Mouse (Mus musculus) embryonic facial prominence, embryonic 11.5 days (tissue): Measurements from ENCODE around the gene Zfp128. TPM values are rescaled to one million over a fixed set of nuclear protein-coding genes. Genes with fewer than 3 reads are reported as not detected.

ENCODE experiments used
- polyA plus RNA-seq: library from polyadenylated mRNA; unstranded; fragments of >200 nt; fragmentation: Nextera tagmentation; extraction: Ambion mirVana; gene quantifications from 2 replicates; pipeline ENCODE4 v1.2.1, GENCODE M21; 2014

The Zfp128 gene
- polyA plus RNA-seq, 1 experiment from 2014 or later = 6.5 TPM

Other genes with a start within 250 kb of the Zfp128 start
- not detected in 2 replicates for gene Vmn2r54, start 240.9 kb upstream of the Zfp128 start, polyA plus RNA-seq
- gene Vmn2r55, start 196.2 kb upstream of the Zfp128 start, polyA plus RNA-seq = not detected in 2 replicates
- gene Vmn2r56, start 146.2 kb upstream of the Zfp128 start, polyA plus RNA-seq = not detected in 2 replicates
- gene Zscan18, start 77.5 kb upstream of the Zfp128 start, polyA plus RNA-seq = 15.1 and 18.6 TPM in 2 replicates
- gene Zfp329, start 62.3 kb upstream of the Zfp128 start, polyA plus RNA-seq = 15.9 and 18.6 TPM in 2 replicates
- 37.6 and 39.0 TPM in 2 replicates for gene Zfp110, start 46.4 kb upstream of the Zfp128 start, polyA plus RNA-seq
- 26.4 and 27.5 TPM in 2 replicates for gene Zscan22, start 16.6 kb downstream of the Zfp128 start, polyA plus RNA-seq
- gene Rps5, start 41.1 kb downstream of the Zfp128 start, polyA plus RNA-seq = 950 and 1,039 TPM in 2 replicates
- 0.56 and 0.69 TPM in 2 replicates for gene Rnf225, start 46.2 kb downstream of the Zfp128 start, polyA plus RNA-seq
- gene Zfp324, start 84.7 kb downstream of the Zfp128 start, polyA plus RNA-seq = 7.9 and 8.9 TPM in 2 replicates
- 5.9 and 6.6 TPM in 2 replicates for gene Zfp446, start 96.7 kb downstream of the Zfp128 start, polyA plus RNA-seq
- not detected in 2 replicates for gene Slc27a5, start 117.0 kb downstream of the Zfp128 start, polyA plus RNA-seq
- gene Trim28, start 117.9 kb downstream of the Zfp128 start, polyA plus RNA-seq = 525 and 526 TPM in 2 replicates
- 22.6 and 22.9 TPM in 2 replicates for gene Zbtb45, start 128.9 kb downstream of the Zfp128 start, polyA plus RNA-seq
- 107 and 116 TPM in 2 replicates for gene Chmp2a, start 153.6 kb downstream of the Zfp128 start, polyA plus RNA-seq
- 172 and 177 TPM in 2 replicates for gene Ube2m, start 157.1 kb downstream of the Zfp128 start, polyA plus RNA-seq
- 1.2 and 1.6 TPM in 2 replicates for gene Mzf1, start 173.6 kb downstream of the Zfp128 start, polyA plus RNA-seq
- gene Vmn1r85, start 214.0 kb downstream of the Zfp128 start, polyA plus RNA-seq = not detected in 2 replicates
- not detected in 2 replicates for gene Vmn1r86, start 238.7 kb downstream of the Zfp128 start, polyA plus RNA-seq